Mouse (Mus musculus): ENCODE data around the gene Bcat1. TPM values are rescaled to one million over a fixed set of nuclear protein-coding genes. Genes with fewer than 3 reads are reported as not detected.

Bcat1 gene
- total RNA-seq, 2 experiments from 2014 or later, result 81.0 to 88.8 TPM

- DNase-seq, result no peak
- intact Hi-C loops (cut with DNase I), result no loop called here
Observed at GRCm38 (mm10) chr6:145062763-145063162, 13.2 kb downstream of the Bcat1 start.

GRCm38 (mm10) chr6:145061361-145061760 lies 14.6 kb downstream of the Bcat1 start:
- DNase-seq, result no peak
- intact Hi-C loops (cut with DNase I), result no loop called here

GRCm38 (mm10) chr6:145056102-145056501 lies 19.9 kb downstream of the Bcat1 start:
- intact Hi-C loops (cut with DNase I), result no loop called here
- no peak for DNase-seq

- intact Hi-C loops (cut with DNase I), result no loop called here
- no peak for DNase-seq
Observed at GRCm38 (mm10) chr6:145055277-145055858, 20.6 kb downstream of the Bcat1 start.

- intact Hi-C loops (cut with DNase I), result no loop called here
- DNase-seq, result no peak
Observed at GRCm38 (mm10) chr6:145052669-145053068, 23.3 kb downstream of the Bcat1 start.

- DNase-seq, result no peak
- intact Hi-C loops (cut with DNase I), result no loop called here
Observed at GRCm38 (mm10) chr6:145050899-145051298, 25.1 kb downstream of the Bcat1 start.

GRCm38 (mm10) chr6:145048131-145048997 lies 27.6 kb downstream of the Bcat1 start:
- intact Hi-C loops (cut with DNase I), result no loop called here
- peak; percentile 45 for DNase-seq

GRCm38 (mm10) chr6:145047445-145047857 lies 28.5 kb downstream of the Bcat1 start:
- DNase-seq, result peak; percentile 68
- intact Hi-C loops (cut with DNase I), result no loop called here

GRCm38 (mm10) chr6:145046266-145046890 lies 29.6 kb downstream of the Bcat1 start:
- intact Hi-C loops (cut with DNase I), result no loop called here
- peak; percentile 31 for DNase-seq

GRCm38 (mm10) chr6:145044916-145045574 lies 30.9 kb downstream of the Bcat1 start:
- peak; percentile 43 for DNase-seq
- intact Hi-C loops (cut with DNase I), result no loop called here

- intact Hi-C loops (cut with DNase I), result no loop called here
- no peak for DNase-seq
Observed at GRCm38 (mm10) chr6:145040732-145041131, 35.3 kb downstream of the Bcat1 start.

GRCm38 (mm10) chr6:145037626-145038025 lies 38.4 kb downstream of the Bcat1 start:
- intact Hi-C loops (cut with DNase I), result no loop called here
- DNase-seq, result no peak

- intact Hi-C loops (cut with DNase I), result no loop called here
- DNase-seq, result no peak
Observed at GRCm38 (mm10) chr6:145035412-145035811, 40.6 kb downstream of the Bcat1 start.

- intact Hi-C loops (cut with DNase I), result no loop called here
- DNase-seq, result no peak
Observed at GRCm38 (mm10) chr6:145030587-145030986, 45.4 kb downstream of the Bcat1 start.

- intact Hi-C loops (cut with DNase I), result no loop called here
- DNase-seq, result no peak
Observed at GRCm38 (mm10) chr6:145023990-145024389, 52.0 kb downstream of the Bcat1 start.

GRCm38 (mm10) chr6:145022966-145023725 lies 52.8 kb downstream of the Bcat1 start:
- peak; percentile 56 for DNase-seq

GRCm38 (mm10) chr6:145022349-145022748 lies 53.6 kb downstream of the Bcat1 start:
- no peak for DNase-seq
- intact Hi-C loops (cut with DNase I), result no loop called here

More at GRCm38 (mm10) chr6:145022966-145023725, 52.8 kb downstream of the Bcat1 start:
- intact Hi-C loops (cut with DNase I), result no loop called here

- intact Hi-C loops (cut with DNase I), result no loop called here
- DNase-seq, result no peak
Observed at GRCm38 (mm10) chr6:145020553-145020952, 55.4 kb downstream of the Bcat1 start.

- intact Hi-C loops (cut with DNase I), result no loop called here
Observed at GRCm38 (mm10) chr6:145018295-145018694, 57.7 kb downstream of the Bcat1 start.

GRCm38 (mm10) chr6:145017508-145017907 lies 58.5 kb downstream of the Bcat1 start:
- DNase-seq, result no peak
- intact Hi-C loops (cut with DNase I), result no loop called here

More at GRCm38 (mm10) chr6:145018295-145018694, 57.7 kb downstream of the Bcat1 start:
- peak; percentile 91 for DNase-seq

Data from left cerebral cortex, postnatal 4 days (tissue).